Mouse (Mus musculus) CD4-positive naive resting alpha-beta T cell, adult 57 days (primary cell): Measurements from ENCODE around the gene Vsig8. TPM values are rescaled to one million over a fixed set of nuclear protein-coding genes. Genes with fewer than 3 reads are reported as not detected.

ENCODE experiments used
- total RNA-seq: library from RNA; stranded (reverse); gene quantifications from one replicate; pipeline ENCODE4 v1.2.4, GENCODE M21; 2023

Vsig8 gene
- not detected for total RNA-seq

DNA sequence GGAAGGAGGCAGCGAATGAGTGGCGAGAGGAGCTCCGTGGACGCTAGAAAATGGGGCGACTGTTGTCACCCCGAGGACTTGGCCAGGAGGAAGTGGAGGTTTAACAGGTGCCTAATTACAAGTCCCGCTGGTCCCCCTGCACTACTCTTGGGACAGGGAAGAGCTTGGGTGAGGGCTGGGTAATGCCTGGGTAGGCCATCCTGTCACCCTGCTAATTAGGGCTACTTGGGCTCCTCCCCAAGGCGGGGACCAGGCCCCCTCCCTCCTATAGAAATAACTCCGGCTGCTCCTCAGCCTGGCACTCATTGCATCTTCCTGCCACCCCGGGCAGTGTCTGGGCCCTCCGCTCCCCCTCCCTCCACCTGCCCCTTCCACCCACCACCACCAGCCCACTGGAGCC, at the start of gene Vsig8:
TSS of gene Vsig8 (plus strand) at position 301 of the 400 bp plus-strand sequence.

DNA sequence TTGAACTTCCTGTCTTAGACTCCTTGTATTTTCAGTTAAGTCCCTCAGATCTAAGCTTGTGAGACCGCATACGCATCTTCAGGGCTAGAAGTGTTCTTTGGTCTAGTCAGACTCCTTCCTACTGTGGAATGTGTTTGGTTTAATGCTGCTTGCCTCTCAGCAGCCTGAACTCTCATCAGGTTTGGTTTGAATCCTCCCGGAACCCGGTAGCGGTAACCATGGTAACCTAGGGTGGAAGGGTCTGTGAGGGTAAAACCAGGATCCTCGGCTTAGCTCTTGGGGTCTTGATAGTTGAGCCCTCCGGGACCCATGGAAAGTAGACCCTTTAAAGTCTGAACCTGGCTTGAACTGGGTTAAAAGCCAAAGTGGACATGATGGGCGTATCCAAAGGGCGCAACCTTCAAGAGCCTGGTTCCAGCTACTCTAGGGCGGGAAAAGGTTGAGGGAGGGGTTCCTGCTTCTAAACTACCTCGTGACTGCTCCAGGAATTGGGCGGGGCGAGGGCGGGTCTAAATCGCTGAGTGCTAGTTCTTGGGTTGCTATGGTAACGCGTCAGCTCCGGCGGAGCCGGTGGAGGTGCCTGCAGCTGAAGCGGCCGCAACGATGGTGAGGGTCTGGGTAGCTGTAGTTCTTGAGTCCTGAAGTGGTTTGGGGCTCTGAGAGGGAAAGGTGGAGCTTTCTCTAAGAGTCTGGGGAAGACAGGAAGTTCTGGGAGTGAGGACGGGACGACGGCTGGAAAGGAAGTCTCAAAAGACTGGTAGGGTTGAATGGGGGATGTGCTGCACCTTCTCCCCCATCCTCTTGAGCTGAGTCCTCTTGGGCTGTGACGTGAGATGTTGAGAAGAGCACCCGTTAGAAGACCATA, 34.9 kb upstream of the Vsig8 start, which contains the start of gene Cfap45:
TSS of gene Cfap45 (plus strand) at position 226 of the 865 bp plus-strand sequence.

DNA sequence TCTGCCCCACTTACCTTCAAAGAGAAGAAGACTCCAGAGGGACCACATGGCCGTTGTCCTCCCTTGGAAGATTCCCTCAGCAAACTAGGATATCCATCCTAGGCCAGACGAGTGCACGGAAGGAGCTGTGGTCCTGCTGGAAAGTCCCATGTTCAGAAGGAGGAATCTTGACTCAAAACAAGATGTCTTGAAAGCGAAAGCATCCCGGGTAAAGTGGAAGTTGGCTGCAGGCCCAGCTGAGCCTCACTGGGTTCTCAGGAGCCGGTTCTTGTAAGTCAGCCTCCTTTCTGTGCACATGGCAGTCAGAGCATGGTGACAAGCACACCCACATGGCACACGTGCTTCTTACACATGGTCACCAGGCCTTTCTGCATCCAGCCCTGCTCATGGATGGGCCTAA, 34.6 kb downstream of the Vsig8 start, which contains the start of gene Slamf8:
TSS of gene Slamf8 (minus strand) at position 184 of the 400 bp plus-strand sequence.

DNA sequence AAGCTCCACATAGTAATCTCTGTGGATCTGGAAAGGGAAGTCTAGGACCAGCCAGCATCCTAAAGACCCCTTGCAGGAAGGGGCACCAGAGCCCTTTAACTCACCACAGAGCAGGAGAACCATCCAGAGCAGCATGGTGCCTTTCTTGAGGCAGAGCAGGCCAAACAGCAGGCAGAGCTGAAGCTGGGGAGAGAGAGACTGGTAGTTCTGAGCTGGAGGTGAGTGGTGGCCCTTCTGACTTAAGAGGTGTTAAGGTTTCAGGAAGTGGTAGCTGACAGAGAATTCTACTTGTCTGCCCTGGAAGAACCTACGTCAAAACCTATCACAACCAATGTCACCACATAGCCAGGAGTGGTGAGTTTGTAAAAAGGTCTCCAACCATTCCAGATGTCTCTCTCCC, 46.6 kb downstream of the Vsig8 start, which contains the start of gene Fcrl6:
TSS of gene Fcrl6 (minus strand) at position 226 of the 400 bp plus-strand sequence.

Other genes starting within 250 kb of the Vsig8 start
- not detected for gene Kcnj9, start 226.6 kb upstream of the Vsig8 start, total RNA-seq
- 1.5 TPM for gene Kcnj10, start 214.7 kb upstream of the Vsig8 start, total RNA-seq
- 31.0 TPM for gene Pigm, start 179.4 kb upstream of the Vsig8 start, total RNA-seq
- 0.44 TPM for gene Slamf9, start 80.6 kb upstream of the Vsig8 start, total RNA-seq
- 1.0 TPM for gene Igsf9, start 74.2 kb upstream of the Vsig8 start, total RNA-seq
- gene Tagln2, start 55.9 kb upstream of the Vsig8 start, total RNA-seq = 228 TPM
- gene Cfap45, start 35.1 kb upstream of the Vsig8 start, total RNA-seq = 1.7 TPM
- gene Slamf8, start 34.6 kb downstream of the Vsig8 start, total RNA-seq = 0.59 TPM
- not detected for gene Fcrl6, start 46.6 kb downstream of the Vsig8 start, total RNA-seq
- 3.6 TPM for gene Dusp23, start 77.0 kb downstream of the Vsig8 start, total RNA-seq
- gene Crp, start 142.1 kb downstream of the Vsig8 start, total RNA-seq = not detected